Mouse (Mus musculus): ENCODE data around the gene Grid1. TPM values are rescaled to one million over a fixed set of nuclear protein-coding genes. Genes with fewer than 3 reads are reported as not detected.

Gene Grid1
- polyA plus RNA-seq, 1 experiment = not detected

DNA sequence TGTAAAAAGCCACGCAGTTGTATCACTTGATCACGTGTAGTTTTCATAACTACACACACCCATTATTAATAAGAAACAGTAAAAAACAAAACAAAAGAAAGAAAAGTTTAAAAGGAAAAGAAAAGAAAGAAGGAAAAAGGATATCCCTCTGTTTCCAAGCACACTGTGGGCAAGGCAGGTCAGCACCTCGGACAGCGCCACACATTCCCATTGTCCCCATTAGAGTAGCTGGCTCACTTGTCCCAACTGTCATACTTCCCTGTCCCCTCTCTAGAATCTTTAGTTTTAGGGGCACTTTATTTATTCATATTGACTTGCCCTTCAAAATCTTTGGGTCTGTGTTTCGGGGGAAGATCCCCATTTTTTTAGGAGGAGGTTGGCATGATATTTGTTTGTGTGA lies 47.4 kb downstream of the Grid1 start:
- no peak overlapping the region for H3K27ac ChIP-seq (ENCODE audit: insufficient read depth, low read length)
- no peak for TF ChIP-seq CTCF (IDR thresholded peaks at IDR 0.05; ENCODE audit: borderline replicate concordance, insufficient read depth, low read length)
- no peak for TF ChIP-seq POLR2A (IDR thresholded peaks at IDR 0.05; ENCODE audit: low read depth, low read length)
- H3K4me1 ChIP-seq (ENCODE audit: control insufficient read depth, insufficient read depth, low read length) = no peaks in the 10 kb centered on the region
- H3K4me3 ChIP-seq (ENCODE audit: insufficient read depth, low read length) = no peak overlapping the region

DNA sequence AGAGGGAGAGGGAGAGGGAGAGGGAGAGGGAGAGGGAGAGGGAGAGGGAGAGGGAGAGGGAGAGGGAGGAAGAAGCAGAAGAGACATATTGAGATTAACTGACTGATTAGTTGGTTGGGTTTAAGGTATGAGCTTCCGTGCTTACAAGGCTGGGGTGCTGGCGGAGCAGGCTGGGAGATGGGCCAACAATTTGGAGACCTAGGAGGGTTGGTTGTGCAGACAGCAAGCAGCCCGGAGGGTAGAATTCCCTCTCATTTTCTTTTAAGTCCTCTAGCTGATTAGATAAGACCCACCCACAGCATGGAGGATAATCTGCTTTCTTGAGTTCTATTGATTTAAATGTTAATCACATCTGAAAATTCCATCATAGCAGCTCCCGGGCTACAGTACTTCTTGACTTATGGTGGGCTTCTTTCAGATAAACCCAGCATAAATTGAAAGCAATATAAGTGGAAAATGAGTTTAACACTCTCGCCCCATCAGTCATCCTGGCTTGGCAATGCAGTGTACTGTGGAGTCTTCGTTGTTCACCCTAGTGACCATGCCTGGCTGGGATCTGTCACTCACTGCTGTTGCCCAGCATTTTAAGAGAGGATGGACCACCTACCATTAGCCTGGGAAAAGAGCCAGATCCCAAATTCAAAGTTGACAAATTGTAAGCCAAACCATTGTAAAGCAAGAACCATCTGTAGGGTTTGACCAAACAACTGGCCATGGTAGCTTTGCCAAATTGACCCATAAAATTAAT lies 48.8 kb downstream of the Grid1 start:
- no peak overlapping the region for H3K27ac ChIP-seq (ENCODE audit: insufficient read depth, low read length)
- TF ChIP-seq POLR2A (IDR thresholded peaks at IDR 0.05; ENCODE audit: low read depth, low read length) = no peak
- H3K4me3 ChIP-seq (ENCODE audit: insufficient read depth, low read length) = no peak overlapping the region
- no peaks in the 10 kb centered on the region for H3K4me1 ChIP-seq (ENCODE audit: control insufficient read depth, insufficient read depth, low read length)

DNA sequence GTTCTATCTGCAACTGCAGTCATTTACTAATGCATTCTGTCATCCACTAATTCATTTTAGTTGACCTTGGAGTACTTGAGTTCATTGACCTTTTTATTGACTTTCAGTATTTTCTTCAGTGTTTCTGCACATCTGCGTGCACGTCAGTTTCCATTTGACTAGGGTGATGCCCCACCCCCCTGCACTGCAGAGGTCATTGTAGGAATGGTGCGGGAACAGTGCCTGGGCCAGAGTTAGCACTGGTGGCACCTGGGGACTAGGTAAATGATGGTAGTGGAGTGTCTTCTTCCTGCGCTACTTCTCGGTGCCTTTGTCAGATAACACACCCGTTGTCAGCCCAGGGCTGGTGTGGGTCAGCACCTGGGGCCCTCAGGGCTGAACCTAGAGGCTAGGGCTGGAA lies 60.1 kb downstream of the Grid1 start:
- Histone ChIP-seq H3K4me1 (ENCODE audit: control insufficient read depth, insufficient read depth, low read length) (no peaks in the 10 kb centered on the region), H3K27ac (ENCODE audit: insufficient read depth, low read length) (no peak overlapping the region), H3K4me3 (ENCODE audit: insufficient read depth, low read length) (no peak overlapping the region)
- no peak for TF ChIP-seq CTCF (IDR thresholded peaks at IDR 0.05; ENCODE audit: borderline replicate concordance, insufficient read depth, low read length)
- no peak for TF ChIP-seq POLR2A (IDR thresholded peaks at IDR 0.05; ENCODE audit: low read depth, low read length)

- TF ChIP-seq POLR2A (IDR thresholded peaks at IDR 0.05; ENCODE audit: low read depth, low read length) = no peak
- TF ChIP-seq CTCF (IDR thresholded peaks at IDR 0.05; ENCODE audit: borderline replicate concordance, insufficient read depth, low read length) = no peak
- Histone ChIP-seq H3K27ac (ENCODE audit: insufficient read depth, low read length) (no peak overlapping the region), H3K4me3 (ENCODE audit: insufficient read depth, low read length) (no peak overlapping the region), H3K4me1 (ENCODE audit: control insufficient read depth, insufficient read depth, low read length) (no peaks in the 10 kb centered on the region)
These were observed 60.8 kb downstream of the Grid1 start for GRCm38 (mm10) chr14:34880431-34881421.

DNA sequence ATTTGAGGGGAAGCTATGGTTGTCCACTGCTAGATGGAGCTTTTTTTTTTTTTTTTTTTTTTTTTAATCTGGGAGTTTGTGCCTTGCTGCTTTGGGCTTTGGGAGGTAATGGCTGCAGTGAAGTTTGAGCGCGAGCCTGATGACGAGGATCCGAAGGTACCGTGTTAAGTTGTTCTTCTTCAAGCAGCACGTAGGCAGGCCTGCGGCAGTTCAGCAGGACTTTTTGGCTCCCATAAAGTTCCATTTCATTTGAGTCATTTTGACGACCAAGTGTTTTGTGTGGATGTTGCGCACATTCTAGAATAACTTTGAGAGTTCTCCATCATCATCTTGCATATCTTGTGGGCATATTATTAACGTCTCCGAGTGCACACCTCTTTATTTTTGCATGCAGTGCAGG lies 64.3 kb downstream of the Grid1 start:
- TF ChIP-seq POLR2A (IDR thresholded peaks at IDR 0.05; ENCODE audit: low read depth, low read length) = no peak
- TF ChIP-seq CTCF (IDR thresholded peaks at IDR 0.05; ENCODE audit: borderline replicate concordance, insufficient read depth, low read length) = no peak
- H3K4me1 ChIP-seq (ENCODE audit: control insufficient read depth, insufficient read depth, low read length) = no peaks in the 10 kb centered on the region
- no peak overlapping the region for H3K4me3 ChIP-seq (ENCODE audit: insufficient read depth, low read length)
- H3K27ac ChIP-seq (ENCODE audit: insufficient read depth, low read length) = no peak overlapping the region

DNA sequence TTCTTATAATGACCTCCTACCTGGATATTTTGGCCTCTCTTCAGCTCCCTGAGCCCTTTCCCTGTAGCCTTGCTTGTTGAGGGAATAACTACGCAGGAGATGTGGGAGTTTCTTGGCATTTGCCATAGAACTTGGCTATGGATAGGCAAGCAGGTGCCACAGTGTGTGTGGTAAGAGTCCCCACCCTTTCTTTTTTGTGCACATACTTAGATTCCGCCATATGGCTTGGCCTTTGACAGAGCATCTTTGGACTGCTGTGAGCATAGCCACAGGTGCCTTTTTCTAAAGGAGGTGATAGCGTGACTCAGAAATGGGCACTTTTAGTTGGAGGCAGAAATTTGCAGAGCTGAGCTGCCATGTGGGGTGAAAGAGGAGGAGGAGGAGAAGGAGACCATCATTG lies 64.7 kb downstream of the Grid1 start:
- no peaks in the 10 kb centered on the region for H3K4me1 ChIP-seq (ENCODE audit: control insufficient read depth, insufficient read depth, low read length)

DNA sequence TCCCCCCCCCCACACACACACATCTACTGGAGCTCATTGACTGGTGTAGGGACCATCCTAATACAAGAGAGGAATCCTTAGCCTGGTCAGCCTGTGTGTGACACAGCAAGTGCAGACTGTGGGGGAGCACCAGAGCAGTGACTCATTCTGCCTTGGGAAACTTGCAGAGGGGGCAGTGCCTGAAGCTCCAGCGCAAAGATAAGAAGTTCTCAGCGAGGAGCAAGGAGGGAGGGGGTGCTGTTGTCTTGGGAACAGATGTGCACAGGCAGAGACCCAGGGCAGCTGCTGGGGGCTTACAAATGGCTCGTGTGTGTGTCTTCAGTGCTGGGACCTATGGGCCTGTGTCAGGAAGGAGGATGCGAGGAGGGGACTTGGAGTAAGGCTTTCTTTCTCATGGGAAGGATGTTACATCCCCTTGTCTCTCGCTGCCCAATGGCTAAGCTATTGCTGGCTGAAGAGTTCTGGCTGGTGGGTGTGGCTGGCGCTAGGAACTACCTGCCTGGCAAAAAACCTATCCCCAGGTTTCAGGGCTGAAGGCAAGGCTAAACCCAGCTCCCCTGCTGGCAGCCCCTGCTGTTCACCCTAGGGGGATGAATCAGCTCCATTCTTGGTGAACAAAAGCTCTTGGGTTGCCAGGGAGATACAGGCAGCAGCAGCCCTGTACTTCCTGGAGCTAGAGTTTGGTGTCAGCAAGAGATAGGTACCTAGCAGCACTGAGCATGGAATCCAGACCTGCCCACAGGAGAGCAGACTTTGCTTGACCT lies 72.0 kb downstream of the Grid1 start:
- Histone ChIP-seq H3K27ac (ENCODE audit: insufficient read depth, low read length) (no peak overlapping the region), H3K4me3 (ENCODE audit: insufficient read depth, low read length) (no peak overlapping the region), H3K4me1 (ENCODE audit: control insufficient read depth, insufficient read depth, low read length) (no peaks in the 10 kb centered on the region; the same call in 1 of the 2 replicates)
- TF ChIP-seq POLR2A (IDR thresholded peaks at IDR 0.05; ENCODE audit: low read depth, low read length) = no peak
- no peak for TF ChIP-seq CTCF (IDR thresholded peaks at IDR 0.05; ENCODE audit: borderline replicate concordance, insufficient read depth, low read length)

More for the DNA sequence above, 64.7 kb downstream of the Grid1 start:
- TF ChIP-seq POLR2A (IDR thresholded peaks at IDR 0.05; ENCODE audit: low read depth, low read length) (no peak), CTCF (IDR thresholded peaks at IDR 0.05; ENCODE audit: borderline replicate concordance, insufficient read depth, low read length) (no peak)
- H3K27ac ChIP-seq (ENCODE audit: insufficient read depth, low read length) = no peak overlapping the region
- no peak overlapping the region for H3K4me3 ChIP-seq (ENCODE audit: insufficient read depth, low read length)

DNA sequence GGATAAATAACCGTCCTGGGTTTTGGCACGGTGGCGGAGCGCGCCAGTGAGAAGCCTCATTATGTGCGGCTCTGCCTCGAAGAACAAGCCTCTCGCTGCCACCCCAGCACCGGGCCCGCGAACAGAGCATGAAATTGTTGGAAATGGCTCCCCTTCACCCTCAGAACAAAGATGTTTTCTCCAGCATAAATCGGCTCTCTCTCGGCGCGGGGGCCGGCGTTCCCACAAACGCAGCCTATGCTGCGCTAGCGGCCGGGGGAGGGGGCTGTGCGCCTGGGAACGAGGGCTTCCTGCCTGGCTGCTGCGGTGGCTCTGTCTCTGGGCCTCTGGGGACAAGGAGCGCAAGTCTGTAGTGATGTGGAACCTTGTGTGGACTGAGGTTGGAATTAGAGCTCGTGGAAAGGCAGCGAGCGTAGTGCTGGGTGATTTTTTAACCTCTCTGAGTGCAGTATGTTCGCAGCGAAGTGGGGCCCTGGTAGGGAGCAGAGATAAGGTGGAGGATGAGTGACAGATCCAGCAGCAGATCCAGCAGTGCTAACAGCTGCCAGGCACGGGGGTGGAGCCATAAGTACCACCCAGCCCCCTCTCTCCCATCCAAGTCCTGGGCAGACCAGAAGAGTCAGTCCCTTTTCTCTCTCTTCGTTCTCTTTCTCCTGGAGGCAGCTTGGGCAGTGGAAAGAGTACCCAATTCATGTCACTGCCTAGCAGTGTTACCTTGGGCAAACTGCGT lies 76.5 kb downstream of the Grid1 start:
- TF ChIP-seq CTCF (IDR thresholded peaks at IDR 0.05; ENCODE audit: borderline replicate concordance, insufficient read depth, low read length) (no peak), POLR2A (IDR thresholded peaks at IDR 0.05; ENCODE audit: low read depth, low read length) (no peak)
- Histone ChIP-seq H3K4me3 (ENCODE audit: insufficient read depth, low read length) (no peak overlapping the region), H3K4me1 (ENCODE audit: control insufficient read depth, insufficient read depth, low read length) (no peaks in the 10 kb centered on the region; the same call in 1 of the 2 replicates), H3K27ac (ENCODE audit: insufficient read depth, low read length) (no peak overlapping the region)

GRCm38 (mm10) chr14:34903854-34904253 lies 83.9 kb downstream of the Grid1 start:
- TF ChIP-seq POLR2A (IDR thresholded peaks at IDR 0.05; ENCODE audit: low read depth, low read length) (no peak), CTCF (IDR thresholded peaks at IDR 0.05; ENCODE audit: borderline replicate concordance, insufficient read depth, low read length) (no peak)
- Histone ChIP-seq H3K4me3 (ENCODE audit: insufficient read depth, low read length) (no peak overlapping the region), H3K27ac (ENCODE audit: insufficient read depth, low read length) (no peak overlapping the region), H3K4me1 (ENCODE audit: control insufficient read depth, insufficient read depth, low read length) (no peaks in the 10 kb centered on the region)

All from embryonic fibroblast, embryonic 13.5 days (primary cell).